9 mouse cellular contexts compared by ENCODE assay signal in the genomic region with DNA sequence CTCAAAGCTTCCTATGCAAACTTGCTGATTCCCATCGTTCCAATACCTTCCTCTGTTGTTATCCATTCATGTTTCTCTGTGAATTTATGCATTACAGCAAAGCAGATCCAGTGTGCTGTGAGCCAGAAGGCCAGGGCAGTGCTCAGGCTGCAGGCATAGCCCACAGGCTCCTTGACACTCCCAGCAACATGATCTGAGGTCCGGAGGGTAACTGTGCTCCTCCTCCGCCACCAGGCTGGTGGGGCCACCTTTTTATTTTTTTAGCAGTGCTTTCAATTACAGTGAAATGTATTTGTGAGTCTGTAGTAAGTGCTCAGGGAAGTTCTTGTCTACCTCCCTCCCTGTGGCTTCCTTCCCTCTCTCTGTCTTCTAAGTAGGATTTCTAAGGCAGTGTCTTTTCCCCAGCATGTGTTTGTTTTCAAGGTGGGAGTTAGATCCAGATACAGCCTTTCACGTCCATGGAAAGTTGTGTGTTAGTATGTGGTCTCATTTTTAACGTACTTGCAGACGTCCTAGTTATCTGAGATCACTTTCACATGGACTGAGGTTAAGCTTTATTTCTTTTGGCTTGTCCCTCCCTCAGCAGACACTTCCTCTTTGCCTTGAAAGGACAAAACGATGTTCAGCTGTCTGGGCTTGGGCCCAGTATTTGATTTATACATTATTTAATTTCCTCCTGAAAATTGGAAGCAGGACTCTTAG.
DNase-seq lines count a peak whose midpoint lies in the region; ATAC-seq lines count a peak whose summit lies in the region.
"Had no signal": no experiment of that assay in that cellular context is flagged by ENCODE, and none has a peak within 500 bp of the region (broad histone marks: within the 10 kb centered on the region; RNA-seq: fewer than 3 reads in every experiment).

No protein-coding gene starts in this region.

- no peaks in the 10 kb centered on the region; the same call in 1 of the 2 replicates for H3K9me3 ChIP-seq in embryonic facial prominence, embryonic 13.5 days

- ATAC-seq in embryonic facial prominence, embryonic 13.5 days (ENCODE audit: insufficient number of reproducible peaks, insufficient read depth, low FRiP score, low TSS enrichment, low read depth), result 0 out of 2 replicates have a peak, but pooled peaks have one; percentile 48
- ATAC-seq in megakaryocyte, adult 5-6 weeks (ENCODE audit: poor library complexity, severe bottlenecking), result peak; percentile 48; the same call in 1 of the 2 replicates

- WGBS in embryonic facial prominence, embryonic 13.5 days, result 16% methylated on average over 7 of the region's 7 CpGs

- no peak overlapping the region for H3K4me3 ChIP-seq in embryonic facial prominence, embryonic 13.5 days

- peak overlapping the region; percentile 27 for H3K4me2 ChIP-seq in embryonic facial prominence, embryonic 13.5 days

- H3K4me1 ChIP-seq in embryonic facial prominence, embryonic 13.5 days, result peaks cover 16% of the 10 kb centered on the region

- 0 out of 2 replicates have a peak, but pooled peaks cover 3% of the 10 kb centered on the region for H3K36me3 ChIP-seq in embryonic facial prominence, embryonic 13.5 days

- H3K27ac ChIP-seq in embryonic facial prominence, embryonic 13.5 days, result peak overlapping the region; percentile 78

- peak; percentile 14 to 22 for DNase-seq in heart, adult 9 months (ENCODE audit: low spot score in 2 of 2)
- no peak for DNase-seq in heart, adult 11 months
- DNase-seq in kidney, adult 8-10 months, result peak; percentile 11 to 47
- DNase-seq in layer of hippocampus, postnatal 25 days (ENCODE audit: extremely low spot score in 1 of 2, low spot score in 1 of 2), result no peak
- no peak for DNase-seq in cerebellum, adult 11 months
- no peak for DNase-seq in spleen, adult 18-20 months
- DNase-seq: cerebellum, adult 11-12 months had no signal

- no peaks in the 10 kb centered on the region for H3K27me3 ChIP-seq in embryonic facial prominence, embryonic 13.5 days

- H3K9ac ChIP-seq in embryonic facial prominence, embryonic 13.5 days, result no peak overlapping the region

Comparison
In these comparisons a context has a peak if more than half of its experiments do, and no peak if none do; other contexts are left out.
1. DNase-seq: peak in heart, adult 9 months (2 of 2) and kidney, adult 8-10 months (2 of 2); none in heart, adult 11 months (single experiment), layer of hippocampus, postnatal 25 days (0 of 2), cerebellum, adult 11 months (single experiment) and spleen, adult 18-20 months (0 of 2).